Mouse (Mus musculus) stomach, embryonic 14.5 days (tissue): Measurements from ENCODE around the gene Manbal. TPM values are rescaled to one million over a fixed set of nuclear protein-coding genes. Genes with fewer than 3 reads are reported as not detected.

Experiments used
- ATAC-seq: fragments of 200-750 bp; cut with Nextera tagmentation; 2 replicates; pipeline ENCODE4 v1.8.0; 2017; ENCODE audit warnings: low read depth, moderate TSS enrichment; ENCODE audit not compliant: insufficient number of reproducible peaks, insufficient read depth, low FRiP score
- H3K27ac ChIP-seq: fragments of 300-500 bp; sonication (generic); 2 replicates; pipeline ENCODE4 v1.5.1; 2014; ENCODE audit warnings: mild to moderate bottlenecking, low read length, moderate library complexity, mixed read lengths
- H3K27me3 ChIP-seq: fragments of 300-500 bp; sonication (generic); 2 replicates; pipeline ENCODE4 v1.6.1; 2014; ENCODE audit warnings: low read length, control low read depth, mixed read lengths; ENCODE audit not compliant: control insufficient read depth, insufficient read depth
- H3K36me3 ChIP-seq: fragments of 300-500 bp; sonication (generic); 2 replicates; pipeline ENCODE4 v1.6.1; 2014; ENCODE audit warnings: mild to moderate bottlenecking, control low read depth, low read length, moderate library complexity, mixed read lengths; ENCODE audit not compliant: control insufficient read depth, insufficient read depth
- H3K4me1 ChIP-seq: fragments of 300-500 bp; sonication (generic); 2 replicates; pipeline ENCODE4 v1.6.1; 2014; ENCODE audit warnings: low read length, control low read depth, mixed read lengths; ENCODE audit not compliant: control insufficient read depth, insufficient read depth
- H3K4me2 ChIP-seq: fragments of 300-500 bp; sonication (generic); replicated peaks from 2 replicates; pipeline ENCODE4 v1.6.1; 2014; ENCODE audit warnings: low read depth, low read length, control low read depth
- H3K4me3 ChIP-seq: fragments of 300-500 bp; sonication (generic); 2 replicates; pipeline ENCODE4 v1.5.1; 2014; ENCODE audit warnings: low read depth, low read length, control low read depth
- H3K9ac ChIP-seq: fragments of 300-500 bp; sonication (generic); replicated peaks from 2 replicates; pipeline ENCODE4 v1.6.1; 2014; ENCODE audit warnings: low read depth, mild to moderate bottlenecking, control low read depth, low read length, moderate library complexity, mixed read lengths
- H3K9me3 ChIP-seq: fragments of 300-500 bp; sonication (generic); 2 replicates; pipeline ENCODE4 v1.6.1; 2016; ENCODE audit warnings: low read depth, low read length, control low read depth; ENCODE audit not compliant: control insufficient read depth
- WGBS: fragments of 180-500 bp; shearing (Covaris S2); extraction: QIAGEN DNeasy Blood & Tissue Kit; methylation state at CpG from one replicate; pipeline ENCODE4 v1.1.7; 2014; 5-methylcytosine and 5-hydroxymethylcytosine counted together
- polyA plus RNA-seq: library from polyadenylated mRNA; unstranded; fragments of >200 nt; fragmentation: Nextera tagmentation; extraction: Ambion mirVana; gene quantifications from 2 replicates; pipeline ENCODE4 v1.2.1, GENCODE M21; 2014

Manbal gene
- polyA plus RNA-seq, 1 experiment from 2014 or later, result 47.3 TPM

DNA sequence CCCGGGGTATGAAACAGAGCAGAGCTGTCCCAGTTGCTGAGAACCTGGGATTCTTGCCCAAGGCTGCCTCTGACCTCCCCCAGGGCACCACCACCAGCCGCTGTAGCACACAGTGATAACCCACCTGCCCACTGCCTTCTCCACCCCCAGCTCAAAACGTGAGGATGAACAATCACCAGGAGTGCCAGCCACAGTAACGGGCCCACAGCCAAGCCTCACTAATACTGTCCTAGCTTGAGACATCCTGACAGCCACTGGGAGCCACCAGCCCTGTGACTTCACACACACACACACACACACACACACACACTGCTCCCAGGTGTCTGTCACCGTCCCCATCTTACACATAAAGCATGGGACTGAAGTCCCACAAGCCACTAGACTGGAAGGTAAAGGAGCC is 28.0 kb downstream of the Manbal start:
- H3K9ac ChIP-seq, result no peak overlapping the region
- peaks cover 11% of the 10 kb centered on the region for H3K36me3 ChIP-seq
- peaks cover 16% of the 10 kb centered on the region; the same call in 1 of the 2 replicates for H3K4me1 ChIP-seq
- ATAC-seq, result no peak
- no peak overlapping the region for H3K4me2 ChIP-seq
- WGBS, result 49% methylated on average over 5 of the region's 5 CpGs
- 0 out of 2 replicates have a peak, but pooled peaks cover 3% of the 10 kb centered on the region for H3K9me3 ChIP-seq
- H3K27ac ChIP-seq, result peak overlapping the region; percentile 82
- H3K27me3 ChIP-seq, result no peaks in the 10 kb centered on the region
- H3K4me3 ChIP-seq, result no peak overlapping the region

DNA sequence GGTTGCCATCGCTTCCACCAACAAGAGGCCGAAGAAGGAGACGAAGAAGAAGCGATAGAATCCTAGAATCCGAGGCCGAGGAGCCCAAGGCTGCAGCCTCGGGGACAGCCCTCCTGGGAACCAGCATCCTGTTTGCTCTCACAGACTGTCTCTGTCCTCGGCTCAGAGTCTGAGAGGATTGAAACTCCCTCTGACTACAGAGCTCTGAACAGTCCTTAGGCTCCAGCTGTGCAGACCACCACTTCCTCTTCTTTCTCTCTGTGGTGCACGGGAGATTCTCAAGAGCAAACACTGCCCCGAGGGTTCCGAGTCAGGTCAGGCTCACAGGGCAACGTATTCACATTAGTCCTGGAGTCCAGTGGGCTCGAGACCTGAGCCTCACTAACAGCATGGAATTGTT is 28.6 kb downstream of the Manbal start:
- Histone ChIP-seq H3K4me2 (no peak overlapping the region), H3K4me3 (no peak overlapping the region), H3K4me1 (peaks cover 16% of the 10 kb centered on the region; the same call in 1 of the 2 replicates), H3K27me3 (no peaks in the 10 kb centered on the region), H3K27ac (peak overlapping the region; percentile 82), H3K9ac (no peak overlapping the region), H3K36me3 (peaks cover 11% of the 10 kb centered on the region), H3K9me3 (0 out of 2 replicates have a peak, but pooled peaks cover 3% of the 10 kb centered on the region)
- WGBS, result 65% methylated on average over 13 of the region's 13 CpGs
- no peak for ATAC-seq

DNA sequence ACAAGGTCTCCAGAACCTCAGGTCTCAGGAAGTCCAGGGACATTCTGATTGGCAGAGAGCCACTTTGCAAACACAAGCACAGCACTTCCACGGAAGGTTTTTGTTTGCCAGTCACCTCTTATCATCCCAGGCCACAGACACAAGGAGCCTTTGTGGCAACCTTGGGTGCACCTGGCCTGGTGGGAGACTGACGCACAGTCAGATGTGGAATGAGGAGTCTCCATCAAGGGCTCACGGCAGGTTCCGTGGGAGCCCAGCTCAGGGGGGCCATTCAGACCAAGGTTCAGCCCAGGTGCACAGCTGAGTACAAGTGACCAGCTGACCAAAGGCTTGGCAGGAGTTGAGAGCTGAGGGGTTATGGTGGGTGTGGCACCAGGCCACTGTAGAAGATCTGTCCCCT is 30.0 kb downstream of the Manbal start:
- ATAC-seq, result no peak; the same call in none of the 2 replicates
- 73% methylated on average over 4 of the region's 4 CpGs for WGBS

DNA sequence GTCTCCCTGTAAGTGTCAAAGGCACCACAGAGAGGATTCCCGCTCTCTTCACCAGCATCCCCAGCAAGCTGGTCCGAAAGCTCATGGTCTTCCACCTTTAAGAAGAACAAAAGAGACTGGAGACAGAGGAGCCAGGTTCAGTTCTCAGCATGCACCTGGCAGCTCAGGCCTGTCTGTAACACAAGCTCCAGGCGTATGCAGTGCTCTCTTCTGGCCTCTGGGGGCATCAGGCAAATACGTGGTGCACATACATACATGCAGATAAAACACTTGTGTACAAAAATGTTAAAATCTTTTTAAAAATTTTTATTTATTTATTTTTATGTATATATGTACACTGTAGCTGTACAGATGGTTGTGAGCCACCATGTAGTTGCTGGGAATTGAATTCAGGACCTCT is 31.1 kb downstream of the Manbal start:
- no peak for ATAC-seq
- Histone ChIP-seq H3K36me3 (peaks cover 9% of the 10 kb centered on the region), H3K9me3 (0 out of 2 replicates have a peak, but pooled peaks cover 3% of the 10 kb centered on the region), H3K4me3 (no peak overlapping the region), H3K27ac (no peak overlapping the region), H3K4me2 (no peak overlapping the region), H3K27me3 (no peaks in the 10 kb centered on the region), H3K9ac (no peak overlapping the region), H3K4me1 (peaks cover 16% of the 10 kb centered on the region; the same call in 1 of the 2 replicates)
- 95% methylated on average over 4 of the region's 4 CpGs for WGBS

More for the DNA sequence above, 30.0 kb downstream of the Manbal start:
- no peak overlapping the region for H3K4me2 ChIP-seq
- H3K4me3 ChIP-seq, result no peak overlapping the region
- 0 out of 2 replicates have a peak, but pooled peaks cover 3% of the 10 kb centered on the region for H3K9me3 ChIP-seq
- no peak overlapping the region for H3K9ac ChIP-seq
- H3K36me3 ChIP-seq, result peaks cover 9% of the 10 kb centered on the region
- no peaks in the 10 kb centered on the region for H3K27me3 ChIP-seq
- H3K27ac ChIP-seq, result no peak overlapping the region
- peaks cover 16% of the 10 kb centered on the region; the same call in 1 of the 2 replicates for H3K4me1 ChIP-seq

DNA sequence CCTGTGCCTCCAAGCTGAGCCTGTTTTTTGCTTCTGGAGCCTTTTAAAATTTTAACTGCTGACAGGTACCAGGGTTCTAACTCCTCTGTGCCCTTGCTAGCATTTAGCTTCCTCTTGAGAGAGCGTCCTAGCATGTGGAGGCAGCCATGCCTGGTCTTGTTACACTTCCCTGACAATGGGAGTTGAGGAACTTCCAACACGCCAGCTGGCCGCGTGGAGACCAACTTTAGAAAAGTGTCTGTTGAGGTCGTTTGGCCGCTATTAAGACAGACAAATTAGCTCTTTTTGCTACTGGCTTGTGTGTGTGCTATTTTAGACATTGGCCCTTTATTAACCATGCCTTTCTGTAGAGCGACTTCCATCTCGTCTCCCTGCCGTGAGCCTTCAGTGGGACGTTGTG is 32.4 kb downstream of the Manbal start:
- no peaks in the 10 kb centered on the region for H3K27me3 ChIP-seq
- no peak overlapping the region for H3K9ac ChIP-seq
- H3K4me3 ChIP-seq, result no peak overlapping the region
- 82% methylated on average over 10 of the region's 10 CpGs for WGBS
- no peak for ATAC-seq
- H3K4me1 ChIP-seq, result peaks cover 14% of the 10 kb centered on the region; the same call in 1 of the 2 replicates
- no peak overlapping the region for H3K27ac ChIP-seq
- peaks cover 9% of the 10 kb centered on the region for H3K36me3 ChIP-seq
- 0 out of 2 replicates have a peak, but pooled peaks cover 3% of the 10 kb centered on the region for H3K9me3 ChIP-seq
- H3K4me2 ChIP-seq, result no peak overlapping the region

DNA sequence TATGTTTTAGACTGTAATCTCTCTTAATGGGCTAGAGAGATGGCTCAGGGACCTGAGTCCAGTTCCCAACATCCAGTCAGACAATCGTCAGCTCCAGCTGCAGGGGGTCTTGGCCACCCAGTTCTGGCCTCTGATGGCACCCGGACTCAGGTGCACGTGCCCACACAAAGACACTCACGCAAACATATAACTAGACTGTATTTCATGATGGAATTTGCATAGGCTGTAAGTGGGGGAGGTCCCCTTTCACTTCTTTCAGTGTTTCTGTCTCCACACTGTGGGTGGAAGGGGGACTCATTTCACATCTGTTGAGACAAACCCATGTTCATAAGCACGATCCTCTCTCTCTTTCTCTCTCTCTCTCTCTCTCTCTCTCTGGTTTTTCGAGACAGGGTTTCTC is 33.1 kb downstream of the Manbal start:
- no peak overlapping the region for H3K27ac ChIP-seq
- H3K4me1 ChIP-seq, result peaks cover 11% of the 10 kb centered on the region; the same call in 1 of the 2 replicates
- no peak for ATAC-seq
- 92% methylated on average over 6 of the region's 6 CpGs for WGBS
- H3K4me3 ChIP-seq, result no peak overlapping the region
- no peak overlapping the region for H3K9ac ChIP-seq
- no peak overlapping the region for H3K4me2 ChIP-seq
- H3K36me3 ChIP-seq, result peaks cover 7% of the 10 kb centered on the region; the same call in 1 of the 2 replicates
- no peaks in the 10 kb centered on the region for H3K27me3 ChIP-seq
- 0 out of 2 replicates have a peak, but pooled peaks cover 3% of the 10 kb centered on the region for H3K9me3 ChIP-seq

DNA sequence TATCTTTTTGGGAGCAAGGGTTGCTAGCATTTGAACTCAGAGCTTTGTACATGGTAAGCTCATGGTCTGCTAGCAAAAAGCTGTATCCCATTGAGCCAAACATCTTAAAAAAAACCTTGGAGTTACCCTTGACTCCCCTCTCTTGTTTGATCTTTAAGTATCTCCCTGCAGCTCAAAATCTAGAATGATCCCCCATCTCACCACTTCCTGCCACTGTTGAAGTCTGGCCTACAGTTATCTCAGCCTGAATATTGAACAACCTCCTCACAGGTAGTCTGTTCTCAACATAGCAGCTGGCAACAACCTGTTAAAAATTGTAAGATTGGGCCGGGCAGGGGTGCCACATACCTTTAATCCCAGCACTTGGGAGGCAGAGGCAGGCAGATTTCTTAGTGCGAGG is 33.9 kb downstream of the Manbal start:
- Histone ChIP-seq H3K4me2 (no peak overlapping the region), H3K9me3 (0 out of 2 replicates have a peak, but pooled peaks cover 3% of the 10 kb centered on the region), H3K4me3 (no peak overlapping the region), H3K36me3 (peaks cover 7% of the 10 kb centered on the region; the same call in 1 of the 2 replicates), H3K9ac (no peak overlapping the region), H3K27ac (no peak overlapping the region), H3K27me3 (no peaks in the 10 kb centered on the region), H3K4me1 (peaks cover 5% of the 10 kb centered on the region; the same call in 1 of the 2 replicates)
- ATAC-seq, result no peak
- 90% methylated on average over 2 of the region's 2 CpGs for WGBS

DNA sequence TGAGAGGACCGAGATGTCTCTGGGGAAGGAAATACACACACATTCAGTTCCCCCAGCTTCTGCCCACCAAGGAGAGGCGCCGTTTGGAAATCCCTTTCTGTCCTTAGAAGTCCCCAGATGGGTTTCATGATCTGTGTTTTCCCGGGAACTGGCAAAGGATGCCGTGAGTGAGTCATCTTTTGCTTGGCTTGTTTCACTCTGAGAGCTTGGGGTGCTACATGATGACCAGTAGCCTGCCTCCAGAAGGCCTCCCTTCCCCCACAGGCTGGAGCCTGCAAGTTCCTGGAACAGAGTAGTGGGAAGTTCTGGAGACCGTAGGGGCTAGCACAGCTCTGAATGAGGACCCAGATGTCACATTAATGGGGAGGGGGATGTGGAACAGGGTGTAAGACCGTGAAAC is 40.2 kb downstream of the Manbal start:
- Histone ChIP-seq H3K36me3 (no peaks in the 10 kb centered on the region), H3K9me3 (no peaks in the 10 kb centered on the region), H3K27me3 (no peaks in the 10 kb centered on the region), H3K4me1 (no peaks in the 10 kb centered on the region), H3K4me2 (no peak overlapping the region), H3K27ac (no peak overlapping the region), H3K9ac (no peak overlapping the region), H3K4me3 (no peak overlapping the region)
- ATAC-seq, result no peak
- 86% methylated on average over 7 of the region's 7 CpGs for WGBS
